In the genomic region with DNA sequence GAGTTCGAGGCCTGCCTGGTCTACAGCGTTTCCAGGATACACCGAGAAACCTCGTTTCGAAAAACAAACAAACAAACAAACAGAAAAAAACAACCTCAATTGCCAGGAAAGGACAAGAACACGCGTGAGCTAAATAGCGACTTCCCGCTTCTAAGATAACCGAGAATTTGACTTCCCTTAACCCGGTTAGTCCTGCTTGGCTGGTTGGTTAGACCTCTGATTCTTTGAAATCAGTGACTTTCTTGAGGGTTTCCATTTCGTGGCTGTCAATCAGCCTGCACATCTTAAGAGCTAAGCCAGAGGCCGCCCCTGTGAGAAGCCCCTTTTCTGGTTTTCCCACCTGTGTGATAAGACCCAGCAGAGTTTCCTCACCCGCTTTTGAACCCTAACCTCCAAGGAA, we compare ENCODE assay signal across 7 mouse cellular contexts. TPM values are rescaled to one million over a fixed set of nuclear protein-coding genes. Genes with fewer than 3 reads are reported as not detected.
DNase-seq lines count a peak whose midpoint lies in the region; ATAC-seq and TF ChIP-seq lines count a peak whose summit lies in the region.

No protein-coding gene starts in this region.

- no peaks in the 10 kb centered on the region for H3K36me3 ChIP-seq in testis, adult 2 months (ENCODE audit: control insufficient read depth, insufficient read depth, low read length)
- no peaks in the 10 kb centered on the region for H3K36me3 ChIP-seq in hindbrain, postnatal 0 days (ENCODE audit: insufficient read depth, low read length)
- no peaks in the 10 kb centered on the region for H3K36me3 ChIP-seq in myocyte (ENCODE audit: control insufficient read depth, insufficient read depth)

- TF ChIP-seq CTCF in testis, adult 2 months (IDR thresholded peaks at IDR 0.05; ENCODE audit: control insufficient read depth, insufficient read depth, insufficient replicate concordance, low read depth, low read length) = no peak
- TF ChIP-seq CTCF in hindbrain, postnatal 0 days (IDR thresholded peaks at IDR 0.05; ENCODE audit: low read depth) = no peak

- peak overlapping the region; percentile 35 for H3ac ChIP-seq in myocyte (ENCODE audit: control insufficient read depth, insufficient read length)

- no peaks in the 10 kb centered on the region for H3K27me3 ChIP-seq in testis, adult 2 months (ENCODE audit: control insufficient read depth, insufficient read depth, low read length)
- no peaks in the 10 kb centered on the region for H3K27me3 ChIP-seq in hindbrain, postnatal 0 days (ENCODE audit: insufficient read depth, low read length)
- no peaks in the 10 kb centered on the region for H3K27me3 ChIP-seq in myocyte (ENCODE audit: control insufficient read depth, insufficient read depth, insufficient read length)

- peak overlapping the region; percentile 63 for H3K4me3 ChIP-seq in testis, adult 2 months (ENCODE audit: control insufficient read depth, low read depth, low read length)
- peak overlapping the region; percentile 64 for H3K4me3 ChIP-seq in hindbrain, postnatal 0 days (ENCODE audit: low read length)
- peak overlapping the region; percentile 41 for H3K4me3 ChIP-seq in myocyte

- TF ChIP-seq POLR2A in testis, adult 2 months (IDR thresholded peaks at IDR 0.05; ENCODE audit: control insufficient read depth, low read depth, low read length) = no peak
- no peak for TF ChIP-seq POLR2A in myocyte (IDR thresholded peaks at IDR 0.05; ENCODE audit: insufficient read length, low read depth)

- H3K4me2 ChIP-seq in hindbrain, postnatal 0 days (ENCODE audit: low read depth, low read length) = peak overlapping the region; percentile 58
- H3K4me2 ChIP-seq in myocyte (ENCODE audit: low read depth) = peak overlapping the region; percentile 92

- WGBS in hindbrain, postnatal 0 days = 25% methylated on average over 14 of the region's 14 CpGs

- peaks cover 17% of the 10 kb centered on the region for H3K79me2 ChIP-seq in myocyte (ENCODE audit: control insufficient read depth, insufficient read depth)

- ATAC-seq in hindbrain, postnatal 0 days = no peak

- no peak overlapping the region for H3K27ac ChIP-seq in testis, adult 2 months (ENCODE audit: control insufficient read depth, insufficient read depth, low read depth, low read length)
- H3K27ac ChIP-seq in hindbrain, postnatal 0 days = no peak overlapping the region

- peak overlapping the region; percentile 85; the same call in 1 of the 2 replicates for H3K9ac ChIP-seq in hindbrain, postnatal 0 days (replicated peaks; ENCODE audit: low read length)

- no peaks in the 10 kb centered on the region for H3K9me3 ChIP-seq in hindbrain, postnatal 0 days (ENCODE audit: low read length)

- DNase-seq in testis, postnatal 10 days (ENCODE audit: low spot score) = no peak
- DNase-seq in embryo, embryonic 11 days = peak; percentile 30
- no peak for DNase-seq in hindbrain, postnatal 0 days (ENCODE audit: low spot score)
- no peak for DNase-seq in cerebellum, adult 11 months
- DNase-seq in cerebellum, postnatal 25 days = no peak

- peaks cover 11% of the 10 kb centered on the region for H3K4me1 ChIP-seq in testis, adult 2 months (ENCODE audit: control insufficient read depth, insufficient read depth, low read length)
- 0 out of 2 replicates have a peak, but pooled peaks cover 3% of the 10 kb centered on the region for H3K4me1 ChIP-seq in hindbrain, postnatal 0 days (ENCODE audit: insufficient read depth, low read length)

TF ChIP-seq in myocyte, 11 proteins besides CTCF, POLR2A, EP300 and RAD21:
- TF ChIP-seq USF1 (IDR thresholded peaks at IDR 0.05; ENCODE audit: low read depth) (no peak), MYOD1 (IDR thresholded peaks at IDR 0.05; ENCODE audit: control insufficient read depth in 1 of 3, insufficient read length in 2 of 3, low read depth in 2 of 3) (no peak), SRF (IDR thresholded peaks at IDR 0.05; ENCODE audit: control insufficient read depth, insufficient read length, low read depth) (no peak), CEBPB (IDR thresholded peaks at IDR 0.05; ENCODE audit: insufficient read depth, poor library complexity, severe bottlenecking) (no peak), REST (IDR thresholded peaks at IDR 0.05; ENCODE audit: insufficient read depth, insufficient read length) (no peak), MYOG (IDR thresholded peaks at IDR 0.05; ENCODE audit: control insufficient read depth in 1 of 3, insufficient read depth in 1 of 3, insufficient read length in 2 of 3, low read depth in 2 of 3) (no peak), E2F4 (IDR thresholded peaks at IDR 0.05; ENCODE audit: insufficient read depth) (no peak), TCF12 (IDR thresholded peaks at IDR 0.05; ENCODE audit: insufficient read depth, poor library complexity, severe bottlenecking) (no peak), TCF3 (IDR thresholded peaks at IDR 0.05; ENCODE audit: insufficient read length, low read depth) (no peak), POLR2AphosphoS2 (IDR thresholded peaks at IDR 0.05; ENCODE audit: insufficient read length, low read depth) (no peak), MAX (IDR thresholded peaks at IDR 0.05; ENCODE audit: low read depth) (no peak)

RNA-seq across cellular contexts. Expression of gene Clcc1, which starts 0.9 kb away (rescaled TPM):
- polyA plus RNA-seq in testis, adult 2 months (2012; rRNA removed) = 22.7 and 27.3 TPM in 2 replicates
- 23.9 and 52.3 TPM in 2 replicates for total RNA-seq in hindbrain, postnatal 0 days (2014; rRNA removed)
- 58.2 and 62.2 TPM in 2 replicates for polyA plus RNA-seq in hindbrain, postnatal 0 days (2015; fragmentation: Nextera tagmentation; extraction: Ambion mirVana)
- polyA plus RNA-seq in myocyte (2012; fragmentation: generic; extraction: Trizol) = 21.8 TPM
